ENCODE assay signal across 15 mouse cellular contexts in genomic region chr6:12244151-12244550, GRCm38 (mm10).
"Had no signal": no experiment of that assay in that cellular context is flagged by ENCODE, and none has a peak within 500 bp of the region (broad histone marks: within the 10 kb centered on the region; RNA-seq: fewer than 3 reads in every experiment).

No protein-coding gene starts in this region.

- DNase-seq: heart, postnatal 10 days; heart, postnatal 14 days; heart, postnatal 36 days; kidney, adult 11 months; kidney, adult 18-20 months; kidney, adult 2 months; kidney, adult 8-10 months; kidney, adult 9 months; kidney, postnatal 10 days; kidney, postnatal 14 days; kidney, postnatal 25 days; kidney, postnatal 36 days; kidney, postnatal 4 days; layer of hippocampus, adult 9-11 months; layer of hippocampus, postnatal 36 days had no signal
